Mouse (Mus musculus): ENCODE results near the gene Scgb3a1. TPM values are rescaled to one million over a fixed set of nuclear protein-coding genes. Genes with fewer than 3 reads are reported as not detected.

The Scgb3a1 gene
- polyA plus RNA-seq (2015; fragmentation: Nextera tagmentation; extraction: Ambion mirVana): not detected in 2 replicates

- H3K27ac ChIP-seq: no peak within 1 kb of the TSS
- H3K27me3 ChIP-seq: no peaks in the 10 kb centered on the region
- WGBS: 87% methylated on average over 5 of the region's 5 CpGs
- no peak within 1 kb of the TSS for H3K4me2 ChIP-seq
- no peaks in the 10 kb centered on the region for H3K4me1 ChIP-seq
- no peak within 1 kb of the TSS for H3K9ac ChIP-seq
- H3K4me3 ChIP-seq: no peak within 1 kb of the TSS
- no peaks in the 10 kb centered on the region for H3K9me3 ChIP-seq (replicated peaks)
- ATAC-seq: no peak
- H3K36me3 ChIP-seq (ENCODE audit: poor library complexity, severe bottlenecking): peaks cover 2% of the 10 kb centered on the region
Observed at GRCm38 (mm10) chr11:49663310-49663709, at the start of gene Scgb3a1. Gene Scgb3a1, plus strand, starts transcription at chr11:49663610.

- no peak for ATAC-seq
- Histone ChIP-seq H3K4me3 (no peak overlapping the region), H3K4me1 (no peaks in the 10 kb centered on the region), H3K27me3 (peaks cover 45% of the 10 kb centered on the region), H3K27ac (no peak overlapping the region), H3K9ac (no peak overlapping the region), H3K4me2 (no peak overlapping the region), H3K36me3 (ENCODE audit: poor library complexity, severe bottlenecking) (no peaks in the 10 kb centered on the region), H3K9me3 (replicated peaks) (no peaks in the 10 kb centered on the region)
- WGBS: 94% methylated on average over 10 of the region's 10 CpGs
Observed at GRCm38 (mm10) chr11:49615856-49616725, 47.3 kb upstream of the Scgb3a1 start.

- Histone ChIP-seq H3K4me2 (no peak overlapping the region), H3K9ac (no peak overlapping the region), H3K9me3 (replicated peaks) (no peaks in the 10 kb centered on the region), H3K27ac (no peak overlapping the region), H3K36me3 (ENCODE audit: poor library complexity, severe bottlenecking) (no peaks in the 10 kb centered on the region), H3K4me3 (no peak overlapping the region), H3K27me3 (peaks cover 30% of the 10 kb centered on the region), H3K4me1 (no peaks in the 10 kb centered on the region)
- ATAC-seq: no peak
- 83% methylated on average over 8 of the region's 8 CpGs for WGBS
Observed at GRCm38 (mm10) chr11:49618476-49618875, 44.9 kb upstream of the Scgb3a1 start.

- Histone ChIP-seq H3K9me3 (replicated peaks) (no peaks in the 10 kb centered on the region), H3K27me3 (0 out of 2 replicates have a peak, but pooled peaks cover 5% of the 10 kb centered on the region), H3K9ac (no peak overlapping the region), H3K36me3 (ENCODE audit: poor library complexity, severe bottlenecking) (no peaks in the 10 kb centered on the region), H3K4me3 (no peak overlapping the region), H3K27ac (no peak overlapping the region), H3K4me2 (no peak overlapping the region), H3K4me1 (no peaks in the 10 kb centered on the region)
- WGBS: 84% methylated on average over 5 of the region's 5 CpGs
- no peak for ATAC-seq
Observed at GRCm38 (mm10) chr11:49621953-49622352, 41.5 kb upstream of the Scgb3a1 start.

- Histone ChIP-seq H3K27me3 (no peaks in the 10 kb centered on the region), H3K4me3 (no peak overlapping the region), H3K27ac (no peak overlapping the region), H3K9me3 (replicated peaks) (no peaks in the 10 kb centered on the region), H3K4me1 (no peaks in the 10 kb centered on the region), H3K9ac (no peak overlapping the region), H3K4me2 (no peak overlapping the region), H3K36me3 (ENCODE audit: poor library complexity, severe bottlenecking) (no peaks in the 10 kb centered on the region)
- 84% methylated on average over 3 of the region's 3 CpGs for WGBS
- ATAC-seq: no peak
Observed at GRCm38 (mm10) chr11:49624156-49624555, 39.3 kb upstream of the Scgb3a1 start.

GRCm38 (mm10) chr11:49625863-49626262, 37.5 kb upstream of the Scgb3a1 start:
- WGBS: 70% methylated on average over 15 of the region's 15 CpGs
- H3K9ac ChIP-seq: no peak overlapping the region
- H3K27me3 ChIP-seq: no peaks in the 10 kb centered on the region
- no peaks in the 10 kb centered on the region for H3K4me1 ChIP-seq
- H3K27ac ChIP-seq: no peak overlapping the region
- H3K9me3 ChIP-seq (replicated peaks): no peaks in the 10 kb centered on the region
- H3K4me2 ChIP-seq: no peak overlapping the region
- H3K36me3 ChIP-seq (ENCODE audit: poor library complexity, severe bottlenecking): no peaks in the 10 kb centered on the region
- no peak overlapping the region for H3K4me3 ChIP-seq
- ATAC-seq: no peak

- no peak for ATAC-seq
- 69% methylated on average over 8 of the region's 8 CpGs for WGBS
- Histone ChIP-seq H3K4me3 (no peak overlapping the region), H3K9ac (no peak overlapping the region), H3K36me3 (ENCODE audit: poor library complexity, severe bottlenecking) (no peaks in the 10 kb centered on the region), H3K4me2 (no peak overlapping the region), H3K27me3 (no peaks in the 10 kb centered on the region), H3K27ac (no peak overlapping the region), H3K4me1 (no peaks in the 10 kb centered on the region), H3K9me3 (replicated peaks) (no peaks in the 10 kb centered on the region)
Observed at GRCm38 (mm10) chr11:49626748-49627147, 36.7 kb upstream of the Scgb3a1 start.

- WGBS: 40% methylated on average over 3 of the region's 3 CpGs
- no peaks in the 10 kb centered on the region for H3K36me3 ChIP-seq (ENCODE audit: poor library complexity, severe bottlenecking)
- ATAC-seq: no peak
Observed at GRCm38 (mm10) chr11:49631154-49631553, 32.3 kb upstream of the Scgb3a1 start.

GRCm38 (mm10) chr11:49632256-49632655, 31.2 kb upstream of the Scgb3a1 start:
- WGBS: 83% methylated on average over 2 of the region's 2 CpGs
- H3K27me3 ChIP-seq: peaks cover 52% of the 10 kb centered on the region

More at GRCm38 (mm10) chr11:49631154-49631553, 32.3 kb upstream of the Scgb3a1 start:
- Histone ChIP-seq H3K9me3 (replicated peaks) (no peaks in the 10 kb centered on the region), H3K4me2 (no peak overlapping the region), H3K27me3 (peaks cover 41% of the 10 kb centered on the region), H3K4me3 (no peak overlapping the region), H3K4me1 (peaks cover 6% of the 10 kb centered on the region), H3K27ac (no peak overlapping the region), H3K9ac (no peak overlapping the region)

GRCm38 (mm10) chr11:49634101-49634500, 29.3 kb upstream of the Scgb3a1 start:
- H3K9ac ChIP-seq: no peak overlapping the region
- 3% methylated on average over 22 of the region's 22 CpGs for WGBS
- H3K36me3 ChIP-seq (ENCODE audit: poor library complexity, severe bottlenecking): no peaks in the 10 kb centered on the region
- no peak overlapping the region for H3K27ac ChIP-seq
- H3K9me3 ChIP-seq (replicated peaks): no peaks in the 10 kb centered on the region
- no peak for ATAC-seq
- H3K4me3 ChIP-seq: peak overlapping the region; percentile 11
- H3K4me2 ChIP-seq: peak overlapping the region; percentile 43
- peaks cover 6% of the 10 kb centered on the region for H3K4me1 ChIP-seq
- peaks cover 61% of the 10 kb centered on the region for H3K27me3 ChIP-seq

More at GRCm38 (mm10) chr11:49632256-49632655, 31.2 kb upstream of the Scgb3a1 start:
- Histone ChIP-seq H3K4me2 (no peak overlapping the region), H3K27ac (no peak overlapping the region), H3K9ac (no peak overlapping the region), H3K4me1 (peaks cover 6% of the 10 kb centered on the region), H3K36me3 (ENCODE audit: poor library complexity, severe bottlenecking) (no peaks in the 10 kb centered on the region), H3K9me3 (replicated peaks) (no peaks in the 10 kb centered on the region), H3K4me3 (no peak overlapping the region)
- no peak for ATAC-seq

GRCm38 (mm10) chr11:49635671-49636070, 27.7 kb upstream of the Scgb3a1 start:
- H3K9me3 ChIP-seq (replicated peaks): no peaks in the 10 kb centered on the region
- no peak overlapping the region for H3K4me3 ChIP-seq
- peaks cover 61% of the 10 kb centered on the region for H3K27me3 ChIP-seq
- no peak overlapping the region for H3K9ac ChIP-seq
- H3K27ac ChIP-seq: no peak overlapping the region
- no peak for ATAC-seq
- H3K4me2 ChIP-seq: no peak overlapping the region
- 77% methylated on average over 6 of the region's 6 CpGs for WGBS
- H3K4me1 ChIP-seq: peaks cover 6% of the 10 kb centered on the region
- H3K36me3 ChIP-seq (ENCODE audit: poor library complexity, severe bottlenecking): no peaks in the 10 kb centered on the region

- Histone ChIP-seq H3K9me3 (replicated peaks) (no peaks in the 10 kb centered on the region), H3K4me3 (no peak overlapping the region), H3K36me3 (ENCODE audit: poor library complexity, severe bottlenecking) (no peaks in the 10 kb centered on the region), H3K27ac (no peak overlapping the region), H3K4me1 (peaks cover 6% of the 10 kb centered on the region), H3K4me2 (peak overlapping the region; percentile 6), H3K27me3 (peaks cover 61% of the 10 kb centered on the region), H3K9ac (no peak overlapping the region)
- 2% methylated on average over 11 of the region's 11 CpGs for WGBS
- ATAC-seq: no peak
Observed at GRCm38 (mm10) chr11:49636449-49636848, 27.0 kb upstream of the Scgb3a1 start.

All from forebrain, embryonic 13.5 days (tissue).